Mouse (Mus musculus): ENCODE data around the gene Hif3a.

Hif3a gene

DNA sequence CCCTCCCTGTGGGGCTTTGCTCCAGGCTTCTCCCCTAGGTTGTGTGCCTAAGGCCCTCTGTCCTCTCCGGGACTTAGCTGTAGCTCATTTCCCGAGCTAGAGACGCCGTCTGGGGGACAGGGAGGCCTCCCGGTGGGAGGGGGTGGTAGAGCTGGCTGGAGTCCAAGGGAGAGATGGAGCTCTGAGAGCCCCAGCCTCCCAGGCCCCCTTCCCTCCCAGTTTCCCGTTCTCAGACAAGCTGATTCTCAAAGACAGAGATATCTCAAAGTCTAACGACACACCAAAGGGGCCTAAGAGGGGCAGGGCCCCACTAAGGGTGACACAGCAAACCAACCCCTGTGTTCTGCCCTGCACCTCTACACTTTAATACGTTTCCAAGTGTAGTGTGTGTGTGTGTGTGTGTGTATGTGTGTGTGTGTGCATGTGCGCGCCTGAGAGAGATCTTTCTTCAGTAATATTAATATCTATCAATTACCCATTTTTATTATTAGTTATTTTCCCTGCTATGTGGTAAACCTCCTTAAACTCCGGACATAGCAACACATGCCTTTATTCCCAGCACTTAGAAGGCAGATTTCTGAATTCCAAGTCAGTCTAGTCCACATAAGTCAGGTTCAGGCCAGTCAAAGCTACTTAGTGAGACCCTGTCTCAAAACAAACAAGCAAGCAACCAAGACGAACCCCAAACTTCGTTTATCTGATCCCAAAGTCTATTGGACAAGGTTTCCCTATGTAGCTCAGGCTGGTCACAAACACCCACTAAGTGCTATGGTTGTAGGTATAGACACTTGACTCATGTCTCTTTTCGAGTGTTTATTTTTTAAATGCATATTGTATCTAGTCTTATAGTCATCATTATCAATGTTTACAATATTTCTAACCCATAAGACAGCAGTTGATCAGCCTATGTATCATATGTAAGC is 5.4 kb downstream of the Hif3a start:
- no peak for DNase-seq (ENCODE audit: low spot score)

DNA sequence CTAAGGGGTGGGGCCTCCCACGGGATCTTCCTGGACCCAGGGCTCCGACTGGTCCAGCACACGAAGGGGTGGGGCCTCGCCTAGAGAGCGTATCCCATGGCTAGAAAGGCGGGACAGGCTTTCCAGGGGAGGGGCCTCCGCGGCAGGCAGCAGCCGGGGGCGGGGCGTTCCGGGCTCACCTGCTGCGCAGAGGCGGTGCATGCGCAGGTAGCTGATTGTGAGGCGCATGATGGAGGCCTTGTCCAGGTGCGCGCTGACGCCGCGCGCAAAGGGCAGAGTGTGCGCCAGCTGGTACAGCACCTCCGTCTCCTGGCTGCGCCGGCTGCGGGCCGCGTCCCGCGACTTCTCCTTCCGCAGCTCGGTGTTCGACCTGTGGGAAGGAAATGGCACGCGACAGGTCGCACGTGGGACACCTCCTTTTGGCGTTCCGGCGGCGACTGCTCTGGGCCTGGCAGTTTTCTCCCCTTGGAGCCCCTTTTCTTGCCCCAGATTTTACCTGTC is 6.1 kb downstream of the Hif3a start:
- DNase-seq (ENCODE audit: low spot score), result no peak

- no peak for DNase-seq (ENCODE audit: low spot score)
These were observed 6.8 kb downstream of the Hif3a start for GRCm38 (mm10) chr7:17055287-17055946.

GRCm38 (mm10) chr7:17054325-17054989 is 7.8 kb downstream of the Hif3a start:
- DNase-seq (ENCODE audit: low spot score), result no peak

- DNase-seq (ENCODE audit: low spot score), result peak; percentile 23
These were observed 11.2 kb downstream of the Hif3a start for GRCm38 (mm10) chr7:17050933-17051594.

DNA sequence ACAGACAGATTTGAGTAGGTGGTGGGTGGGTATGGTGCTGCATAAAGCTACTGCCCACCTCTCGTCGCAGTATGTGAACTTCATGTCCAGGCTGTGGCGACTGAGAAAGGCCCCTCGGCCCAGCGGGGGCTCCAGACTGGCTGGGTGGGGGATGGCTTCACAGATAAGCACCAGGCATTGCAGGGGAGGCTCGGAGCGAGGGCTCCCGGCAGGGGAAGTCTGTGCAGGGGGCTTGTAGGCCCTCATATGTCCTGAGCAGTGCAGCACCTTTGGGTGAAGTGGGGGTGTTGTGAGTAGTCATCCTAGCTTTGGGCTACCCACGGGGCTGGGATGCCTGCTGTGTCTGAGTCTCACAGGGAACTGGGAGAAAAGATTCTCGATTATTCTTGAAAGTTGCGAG is 11.7 kb downstream of the Hif3a start:
- DNase-seq (ENCODE audit: low spot score), result no peak

- DNase-seq (ENCODE audit: low spot score), result no peak
These were observed 13.6 kb downstream of the Hif3a start for GRCm38 (mm10) chr7:17048431-17049190.

- no peak for DNase-seq (ENCODE audit: low spot score)
These were observed 15.1 kb downstream of the Hif3a start for GRCm38 (mm10) chr7:17047041-17047682.

GRCm38 (mm10) chr7:17045743-17046142 is 16.5 kb downstream of the Hif3a start:
- no peak for DNase-seq (ENCODE audit: low spot score)

DNA sequence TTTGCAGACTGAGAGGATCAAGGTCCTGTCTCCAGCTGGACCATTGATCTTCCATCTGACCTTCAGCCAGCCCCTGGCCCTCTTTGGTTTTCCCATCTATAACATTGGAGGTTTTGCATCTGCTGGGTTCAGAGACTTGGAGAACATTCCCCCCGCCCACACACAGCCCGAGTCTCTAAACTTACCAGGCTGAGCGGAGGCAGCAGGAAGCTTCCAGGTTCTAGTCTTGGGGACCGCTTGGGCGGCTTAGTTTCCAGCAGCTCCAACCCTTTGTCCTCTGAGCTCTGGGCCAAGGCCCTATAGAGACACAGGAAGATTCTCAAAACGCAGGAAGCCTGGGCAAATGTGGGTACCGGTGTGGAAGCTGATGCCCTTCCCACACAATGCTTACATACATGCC is 22.9 kb downstream of the Hif3a start:
- no peak for DNase-seq (ENCODE audit: low spot score)

GRCm38 (mm10) chr7:17038018-17038695 is 24.1 kb downstream of the Hif3a start:
- DNase-seq (ENCODE audit: low spot score), result no peak

- DNase-seq (ENCODE audit: low spot score), result no peak
These were observed 32.0 kb downstream of the Hif3a start for GRCm38 (mm10) chr7:17030239-17030638.

DNA sequence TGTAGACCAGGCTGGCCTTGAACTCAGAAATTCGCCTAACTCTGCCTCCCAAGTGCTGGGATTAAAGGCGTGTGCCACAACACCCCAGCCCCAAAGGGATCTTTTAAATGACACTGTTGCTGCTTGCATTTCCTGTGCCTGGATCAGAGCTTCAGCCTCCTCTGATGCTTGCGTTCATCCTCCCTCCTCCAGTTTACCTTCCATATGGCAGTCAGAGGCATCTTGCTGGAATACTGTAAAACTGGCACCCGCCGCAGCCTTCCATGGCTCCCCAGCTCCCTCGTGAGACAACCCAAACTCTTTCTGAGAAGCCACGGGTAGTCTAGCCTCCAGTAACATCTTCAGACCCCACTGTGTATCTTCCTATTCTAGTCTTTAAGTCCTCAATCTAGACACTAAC is 33.3 kb downstream of the Hif3a start:
- DNase-seq (ENCODE audit: low spot score), result no peak

DNA sequence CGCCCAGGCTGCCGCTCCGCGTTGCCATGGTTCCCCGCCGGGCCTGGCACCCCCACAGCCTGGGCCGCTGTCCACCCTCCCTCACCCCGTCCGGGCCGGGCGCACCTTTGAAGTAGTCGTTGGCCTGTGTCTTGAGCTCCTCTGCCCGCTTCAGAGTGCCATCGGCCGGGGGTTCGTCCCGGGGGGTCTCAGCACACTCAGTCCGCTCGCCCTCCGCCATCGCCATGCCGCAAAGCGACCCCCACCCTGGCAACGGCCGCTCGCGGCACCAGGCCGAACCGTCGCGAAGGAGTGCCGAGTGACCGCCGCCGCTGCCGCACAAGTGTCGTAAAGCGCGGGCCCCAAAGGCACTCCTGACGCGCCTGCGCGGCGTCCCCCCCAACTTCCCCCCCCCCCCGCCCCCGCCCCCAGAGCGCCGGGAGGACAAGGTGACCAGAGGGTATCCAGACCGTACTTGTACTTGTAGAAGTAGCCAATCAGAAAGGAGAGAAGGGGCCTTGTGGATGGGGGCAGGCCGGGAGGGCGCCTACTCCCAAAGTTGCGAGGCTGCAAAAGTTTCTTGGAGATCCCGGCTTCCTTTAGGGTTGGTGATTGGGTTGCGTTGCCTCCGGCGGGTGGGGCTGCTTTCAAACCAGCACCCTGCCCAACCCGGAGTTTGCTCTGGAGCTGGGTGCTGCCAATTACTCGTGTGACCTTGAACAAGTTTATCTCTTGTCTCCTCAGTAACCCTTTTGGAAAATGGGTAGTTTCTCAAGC is 34.5 kb downstream of the Hif3a start, which contains the start of gene Ppp5c:
Gene Ppp5c (minus strand): TSS at position 337 of the 756 bp plus-strand sequence.
- DNase-seq (ENCODE audit: low spot score), result peak; percentile 81

- peak; percentile 75 for DNase-seq (ENCODE audit: low spot score)
These were observed 35.3 kb downstream of the Hif3a start for GRCm38 (mm10) chr7:17026710-17027587.

DNA sequence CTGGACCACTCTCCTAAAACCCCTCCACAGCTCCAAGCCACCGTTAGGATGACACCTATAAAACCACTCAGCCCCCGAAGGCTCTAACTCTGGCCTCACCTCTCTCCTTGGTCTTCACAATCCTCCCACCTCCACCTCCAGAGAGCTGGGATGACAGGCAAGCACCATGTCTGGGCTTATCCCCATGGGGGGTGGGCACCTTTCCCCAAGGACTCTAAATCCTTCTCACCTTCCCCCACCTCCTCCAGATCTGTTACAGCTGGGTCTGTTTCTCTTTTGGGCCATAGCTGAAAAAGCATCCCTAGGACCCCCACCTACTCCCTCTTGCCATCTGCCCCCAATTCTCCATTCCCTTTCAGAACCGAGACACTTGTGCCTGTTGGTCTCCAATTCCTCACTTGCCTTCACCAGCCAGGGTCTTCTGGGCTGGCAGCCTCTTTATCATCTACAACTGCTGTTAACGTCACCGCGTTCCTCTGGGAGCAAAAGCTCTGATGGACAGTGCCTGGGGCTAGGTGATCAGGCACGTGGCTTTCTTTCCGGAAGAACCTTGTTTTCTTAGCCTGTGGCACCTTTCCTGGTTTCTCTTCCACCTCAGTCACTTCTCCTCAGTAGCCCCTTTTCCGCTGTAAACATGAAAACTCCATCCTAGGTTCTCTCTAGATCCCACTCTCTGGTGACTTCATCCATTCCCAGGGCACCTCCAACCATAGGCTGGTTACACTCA is 36.2 kb downstream of the Hif3a start:
- DNase-seq (ENCODE audit: low spot score), result no peak

DNA sequence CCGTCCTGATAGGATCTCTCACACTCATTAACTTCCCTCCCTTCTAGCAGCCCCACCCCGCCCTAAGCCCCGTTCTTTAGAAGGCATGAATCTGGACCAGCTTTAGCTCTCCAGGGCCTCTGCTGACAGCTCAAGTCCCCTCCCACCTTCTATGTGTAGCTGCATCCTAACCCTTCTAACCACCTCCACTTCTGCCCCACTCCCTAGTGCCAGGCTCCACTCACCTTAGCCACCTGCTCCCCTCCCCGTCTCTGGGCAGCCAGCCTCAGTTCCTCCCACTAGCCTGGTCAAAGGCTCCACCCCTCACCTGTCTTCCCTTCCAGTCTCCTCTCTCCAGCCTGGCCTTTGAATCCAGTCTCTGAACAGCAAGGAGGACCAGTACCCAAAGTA is 36.7 kb downstream of the Hif3a start:
- DNase-seq (ENCODE audit: low spot score), result no peak
